Mouse (Mus musculus): ENCODE measurements around the gene Naa38.

Naa38 gene

GRCm38 (mm10) chr11:69395235-69395633, at the start of gene Naa38, which contains the start of gene Cyb5d1:
Gene Naa38 (plus strand): TSS chr11:69395487.
Gene Cyb5d1 (minus strand): TSS chr11:69395631.
- peak; percentile 96 for DNase-seq

DNA sequence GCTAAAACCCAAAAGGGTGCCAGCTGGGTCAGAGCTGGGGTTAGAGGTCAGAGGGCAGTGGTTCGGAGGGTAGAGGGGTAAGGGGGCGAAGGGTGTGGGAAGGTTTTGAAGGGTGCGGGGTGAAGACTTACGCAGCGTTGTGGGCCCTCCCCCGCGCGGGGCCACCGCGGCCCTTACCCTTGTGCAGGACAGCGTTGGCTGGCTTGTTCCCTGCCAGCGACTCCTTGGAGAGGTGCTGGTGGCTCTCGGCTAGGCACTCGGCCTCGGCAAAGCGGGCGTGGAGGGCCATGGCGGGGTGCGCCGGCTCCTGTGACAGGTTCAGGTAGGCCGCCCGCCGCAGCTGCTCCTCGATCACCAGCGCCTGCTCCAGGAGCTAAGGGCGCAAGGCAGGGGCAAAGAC, 48.8 kb upstream of the Naa38 start:
- no peak for DNase-seq

- no peak for DNase-seq
Observed at GRCm38 (mm10) chr11:69356544-69356943, 38.7 kb upstream of the Naa38 start.

DNA sequence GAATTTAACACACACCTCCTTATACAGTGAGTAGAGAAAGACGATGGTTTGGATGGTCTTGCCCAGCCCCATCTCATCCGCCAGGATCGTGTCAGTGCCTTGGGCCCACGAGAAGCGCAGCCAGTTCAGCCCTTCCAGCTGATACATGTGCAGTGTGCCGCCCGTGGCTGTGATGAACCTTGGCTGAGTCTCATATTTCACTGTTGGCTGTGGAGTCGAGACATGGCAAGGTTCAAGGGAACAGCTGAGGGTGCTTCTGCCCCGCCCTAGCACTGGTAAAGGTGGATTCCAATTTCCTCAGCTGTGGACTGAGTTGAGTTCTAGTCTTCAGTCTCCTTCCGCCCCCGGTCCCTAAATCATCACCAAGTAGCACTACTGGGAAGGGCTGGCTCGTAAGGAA, 37.6 kb upstream of the Naa38 start:
- DNase-seq = no peak

DNA sequence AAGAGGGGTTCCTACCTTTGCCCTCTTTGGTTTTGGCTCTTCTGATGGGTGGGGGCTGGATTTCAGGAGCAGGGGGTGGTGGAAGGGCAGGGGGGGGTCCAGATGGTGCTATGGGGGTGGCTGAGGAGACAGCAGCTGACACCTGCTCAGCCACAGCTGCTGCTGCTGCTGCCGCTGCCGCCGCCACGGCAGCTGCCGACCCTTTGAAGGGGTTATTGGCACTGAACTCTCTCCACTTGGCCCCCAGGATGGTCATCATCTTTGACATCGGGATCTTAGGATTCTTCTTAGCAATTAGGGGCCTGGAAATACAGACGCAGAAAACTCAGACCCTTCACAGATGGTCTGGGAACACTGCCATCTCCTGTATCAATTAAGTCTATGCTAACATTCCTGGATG, 33.3 kb upstream of the Naa38 start:
- no peak for DNase-seq

- DNase-seq = no peak
Observed at GRCm38 (mm10) chr11:69362479-69362878, 32.8 kb upstream of the Naa38 start.

DNA sequence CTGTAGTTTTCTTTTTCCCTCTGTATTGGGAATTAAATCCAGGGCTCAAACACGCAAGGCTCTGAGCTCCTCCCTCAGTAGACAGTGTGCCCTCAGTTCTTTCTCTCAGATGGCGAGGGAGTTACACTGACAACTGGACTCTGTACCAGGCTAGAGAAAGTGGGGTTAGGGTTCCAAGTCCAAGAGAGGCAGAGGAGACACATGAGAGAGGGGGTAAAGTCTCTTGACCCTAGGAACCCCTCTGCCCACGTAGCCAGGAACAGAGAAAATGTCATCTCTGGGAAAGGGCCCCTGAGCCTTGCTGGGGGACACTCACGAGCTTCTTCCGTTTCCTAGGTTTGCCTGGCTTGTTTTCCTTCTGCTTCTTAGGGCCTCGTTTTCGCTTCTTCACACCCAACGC, 30.9 kb upstream of the Naa38 start:
- no peak for DNase-seq

- peak; percentile 96 for DNase-seq
Observed at GRCm38 (mm10) chr11:69364910-69365309, 30.4 kb upstream of the Naa38 start.

- peak; percentile 54 for DNase-seq
Observed at GRCm38 (mm10) chr11:69365722-69366121, 29.6 kb upstream of the Naa38 start.

DNA sequence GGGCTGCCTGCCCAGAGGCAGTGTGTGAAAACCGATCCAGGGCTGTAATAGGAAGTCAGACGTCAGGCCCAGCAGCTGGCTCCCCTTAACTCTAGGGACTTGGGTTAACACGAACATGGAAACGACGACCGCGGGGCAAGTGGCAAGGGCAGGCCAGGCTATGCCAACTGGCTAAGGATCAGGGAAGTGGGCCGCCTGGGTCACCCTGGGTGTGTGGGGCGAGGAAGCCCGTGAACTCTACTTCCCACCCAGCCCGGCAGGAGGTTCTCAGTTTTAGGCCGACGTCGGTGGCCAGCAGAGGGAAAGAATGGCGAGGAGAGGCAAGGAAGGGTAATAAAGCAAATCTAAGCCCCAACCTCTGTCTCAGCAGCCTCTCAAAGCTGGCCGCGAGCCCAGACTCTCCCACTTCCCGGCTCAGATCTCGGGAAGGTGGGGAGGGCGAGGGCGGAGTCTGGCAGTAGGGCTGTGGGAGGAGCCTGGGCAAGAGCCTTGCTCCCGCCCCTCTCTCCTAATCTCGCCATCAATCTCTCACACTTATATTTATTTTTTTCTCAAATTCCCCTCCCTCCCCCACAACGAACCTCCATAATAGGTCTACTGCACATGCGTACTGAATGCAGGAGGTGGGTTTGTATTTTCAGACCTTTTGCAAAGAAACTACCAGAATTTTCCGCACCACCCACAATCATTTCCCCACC, 29.0 kb upstream of the Naa38 start:
- peak; percentile 98 for DNase-seq

GRCm38 (mm10) chr11:69366855-69367615, 28.3 kb upstream of the Naa38 start:
- peak; percentile 73 for DNase-seq

- DNase-seq = peak; percentile 48
Observed at GRCm38 (mm10) chr11:69367616-69368355, 27.5 kb upstream of the Naa38 start.

DNA sequence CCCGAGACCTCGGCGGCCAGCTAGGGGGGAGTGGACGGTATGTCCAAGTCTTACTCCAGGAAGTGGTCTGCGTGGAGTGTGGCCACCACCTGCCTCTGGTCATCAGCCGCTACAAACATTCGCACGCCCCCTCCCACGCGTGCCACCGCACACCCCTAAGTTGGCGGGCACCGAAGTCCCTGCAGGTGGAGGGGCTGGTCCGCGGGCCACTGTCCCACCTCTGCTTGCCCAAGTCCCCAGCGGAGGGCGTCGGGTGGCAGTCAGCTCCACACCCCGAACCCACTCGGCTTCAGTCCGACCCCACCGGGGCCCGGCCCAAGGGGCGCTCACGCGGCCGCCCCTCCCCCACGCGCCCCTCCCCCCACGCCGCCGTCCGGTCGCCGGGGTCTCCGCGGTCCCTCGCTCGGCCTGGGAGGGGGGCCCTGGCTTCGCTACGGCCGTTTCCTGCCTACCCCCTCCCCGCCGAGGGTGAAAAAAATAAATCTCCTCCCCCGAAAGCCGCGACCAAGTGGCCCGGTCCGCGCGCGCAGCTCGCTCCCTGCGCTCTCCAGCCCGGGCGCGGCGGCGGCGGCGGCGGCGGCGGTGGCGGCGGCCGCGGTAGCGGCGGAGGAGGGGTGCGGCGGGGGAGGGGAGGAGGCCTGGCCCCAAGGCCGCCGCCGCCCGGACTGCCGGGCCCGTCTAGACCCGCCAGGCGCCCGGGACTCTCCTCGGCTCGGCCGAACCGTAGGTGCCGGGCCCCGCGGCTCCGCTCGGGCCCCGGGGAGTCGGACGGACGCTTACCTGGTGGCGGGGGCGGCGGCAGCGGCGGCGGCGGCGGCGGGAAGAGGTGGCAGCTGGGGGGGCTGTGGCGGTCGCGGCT, 26.7 kb upstream of the Naa38 start:
- peak; percentile 42 for DNase-seq

GRCm38 (mm10) chr11:69369215-69369989, 25.9 kb upstream of the Naa38 start, which contains the start of gene Chd3:
Gene Chd3 (minus strand): TSS chr11:69369406.
- DNase-seq = no peak

- no peak for DNase-seq
Observed at GRCm38 (mm10) chr11:69369990-69370816, 25.1 kb upstream of the Naa38 start.

DNA sequence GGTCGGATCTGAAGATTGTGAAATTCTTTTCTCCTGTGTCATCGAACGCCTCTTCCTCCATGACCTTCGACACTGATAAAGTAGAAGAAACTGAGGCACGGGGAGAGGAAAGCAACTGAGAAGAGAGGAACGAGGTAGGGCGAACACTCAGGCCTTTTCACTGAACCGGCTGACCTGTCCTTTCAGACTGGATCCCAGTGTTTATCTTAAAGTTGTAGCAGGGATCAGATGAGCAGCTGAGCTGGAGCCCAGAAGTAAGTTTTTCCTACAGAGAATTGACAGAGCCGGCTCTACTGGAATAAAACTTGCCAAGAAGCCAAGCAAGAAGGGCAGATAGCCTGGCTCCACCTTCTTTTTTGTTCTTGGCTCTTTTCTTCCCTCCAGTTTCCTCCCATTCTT, 24.5 kb upstream of the Naa38 start:
- DNase-seq = no peak

- no peak for DNase-seq
Observed at GRCm38 (mm10) chr11:69371601-69372000, 23.7 kb upstream of the Naa38 start.

DNA sequence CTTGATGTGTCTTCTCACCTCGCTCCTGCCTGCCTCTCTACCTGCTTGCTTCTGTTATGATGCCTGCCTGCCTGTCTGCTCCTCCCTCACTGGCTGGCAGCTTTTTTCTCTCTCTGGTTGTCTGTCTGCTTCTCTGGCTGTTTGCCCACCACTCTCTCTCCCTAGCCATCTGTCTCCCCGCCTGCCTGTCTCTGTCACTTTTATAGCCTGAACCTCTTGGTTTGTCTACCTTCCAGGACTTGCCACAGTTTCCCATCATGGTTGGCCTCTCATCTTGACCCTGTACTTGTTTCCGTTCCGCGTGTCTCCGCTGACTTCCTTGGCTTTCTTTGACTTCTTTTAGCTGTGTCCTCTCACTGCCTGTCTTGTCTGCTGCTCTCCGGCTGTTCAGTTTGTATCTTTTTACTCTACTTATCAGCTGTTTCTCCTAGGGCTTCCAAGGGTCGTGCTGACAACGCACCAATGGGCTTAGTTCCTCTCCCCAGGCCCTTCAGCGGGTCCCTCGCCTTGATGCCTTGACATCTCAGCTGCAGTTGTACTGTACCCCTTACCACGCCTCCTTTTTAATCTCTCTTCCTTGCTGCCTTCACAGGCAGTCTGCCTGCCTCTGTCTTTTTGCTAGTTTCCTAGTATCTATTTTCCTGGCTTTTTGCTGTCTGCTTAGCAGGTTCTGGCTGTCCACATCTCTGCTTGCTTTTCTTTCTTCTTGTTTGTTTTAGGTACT, 23.1 kb upstream of the Naa38 start:
- DNase-seq = no peak

DNA sequence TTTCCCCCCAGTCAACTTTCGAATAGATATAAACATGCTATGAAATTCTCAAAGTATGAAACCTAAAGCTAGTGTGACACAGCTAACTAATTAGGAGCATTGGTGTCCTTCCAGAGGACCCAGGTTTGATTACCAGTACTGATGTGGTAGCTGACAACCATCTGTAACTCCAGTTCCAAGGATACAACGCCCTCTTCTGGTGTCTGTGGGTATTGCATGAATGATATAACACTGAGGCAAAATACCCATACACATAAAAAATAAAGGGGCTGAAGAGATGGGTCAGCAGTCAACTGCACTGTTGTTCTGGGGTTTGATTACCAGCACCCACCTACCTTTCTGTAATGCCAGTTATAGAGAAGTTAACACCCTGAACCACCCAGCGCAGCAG, 22.5 kb upstream of the Naa38 start:
- DNase-seq = peak; percentile 60
